Mouse (Mus musculus) embryonic facial prominence, embryonic 11.5 days (tissue): ENCODE measurements around the gene Anapc7. TPM values are rescaled to one million over a fixed set of nuclear protein-coding genes. Genes with fewer than 3 reads are reported as not detected.
"Not testable (repeated sequence)": the region's sequence is repeated elsewhere in the genome, so short reads cannot be mapped to it uniquely, and the experiment has no call there.

Experiments used
- ATAC-seq: fragments of 200-750 bp; cut with Nextera tagmentation; replicated peaks from 2 replicates; pipeline ENCODE4 v1.8.0; 2017; ENCODE audit warnings: low read depth; ENCODE audit not compliant: insufficient number of reproducible peaks, low FRiP score, low TSS enrichment
- DNase-seq: peaks from one replicate; pipeline ENCODE4 v3.0.0-alpha.2; 2015; ENCODE audit warnings: low spot score
- H3K27ac ChIP-seq: fragments of 300-500 bp; sonication (generic); replicated peaks from 2 replicates; pipeline ENCODE4 v1.5.1; 2014; ENCODE audit warnings: mild to moderate bottlenecking, low read depth, low read length, control low read depth
- H3K27me3 ChIP-seq: fragments of 300-500 bp; sonication (generic); 2 replicates; pipeline ENCODE4 v1.6.1; 2014; ENCODE audit warnings: mild to moderate bottlenecking, low read length, moderate library complexity, mixed read lengths; ENCODE audit not compliant: control insufficient read depth, insufficient read depth
- H3K36me3 ChIP-seq: fragments of 300-500 bp; sonication (generic); replicated peaks from 2 replicates; pipeline ENCODE4 v1.6.1; 2014; ENCODE audit warnings: low read depth, mild to moderate bottlenecking, low read length, moderate library complexity, mixed read lengths; ENCODE audit not compliant: control insufficient read depth, insufficient read depth
- H3K4me1 ChIP-seq: fragments of 300-500 bp; sonication (generic); 2 replicates; pipeline ENCODE4 v1.6.1; 2014; ENCODE audit warnings: low read length, mixed read lengths; ENCODE audit not compliant: control insufficient read depth, insufficient read depth
- H3K4me2 ChIP-seq: fragments of 300-500 bp; sonication (generic); 2 replicates; pipeline ENCODE4 v1.6.1; 2014; ENCODE audit warnings: low read depth, mild to moderate bottlenecking, control low read depth, low read length, moderate library complexity
- H3K4me3 ChIP-seq: fragments of 300-500 bp; sonication (generic); 2 replicates; pipeline ENCODE4 v1.5.1; 2014; ENCODE audit warnings: low read depth, low read length, control low read depth
- H3K9ac ChIP-seq: fragments of 300-500 bp; sonication (generic); replicated peaks from 2 replicates; pipeline ENCODE4 v1.6.1; 2014; ENCODE audit warnings: mild to moderate bottlenecking, control low read depth, low read length
- H3K9me3 ChIP-seq: fragments of 300-500 bp; sonication (generic); replicated peaks from 2 replicates; pipeline ENCODE4 v1.6.1; 2016; ENCODE audit warnings: mild to moderate bottlenecking, low read length, inconsistent platforms, mixed read lengths; ENCODE audit not compliant: control insufficient read depth
- WGBS: fragments of 180-500 bp; shearing (Covaris S2); extraction: QIAGEN DNeasy Blood & Tissue Kit; methylation state at CpG from one replicate; pipeline ENCODE4 v1.1.7; 2014; 5-methylcytosine and 5-hydroxymethylcytosine counted together
- polyA plus RNA-seq: library from polyadenylated mRNA; unstranded; fragments of >200 nt; fragmentation: Nextera tagmentation; extraction: Ambion mirVana; gene quantifications from 2 replicates; pipeline ENCODE4 v1.2.1, GENCODE M21; 2014

Anapc7 gene
- polyA plus RNA-seq, 1 experiment from 2014 or later, result 30.3 TPM

DNA sequence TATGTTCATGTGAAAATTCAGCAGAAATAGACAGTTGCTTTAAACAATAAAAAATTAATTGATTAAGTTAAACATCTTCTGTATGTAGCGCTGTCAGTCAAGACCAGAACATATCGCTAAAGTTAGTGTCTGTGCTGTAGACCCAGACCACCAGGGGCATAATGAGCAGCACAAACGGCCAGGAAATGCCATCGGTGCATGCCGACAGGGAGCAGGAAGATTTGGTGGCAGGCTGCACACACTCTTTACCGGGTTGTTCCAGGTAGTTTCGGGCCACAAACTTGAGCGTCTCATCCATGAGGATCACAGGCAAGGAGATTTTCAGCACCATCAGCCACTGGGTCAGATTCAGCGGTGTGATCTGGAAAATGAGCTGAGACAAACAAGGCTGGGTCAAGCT, 35.6 kb downstream of the Anapc7 start:
- H3K9ac ChIP-seq, H3K4me2 ChIP-seq, H3K27me3 ChIP-seq, H3K9me3 ChIP-seq, DNase-seq, H3K27ac ChIP-seq, H3K4me1 ChIP-seq, ATAC-seq, H3K4me3 ChIP-seq: not testable (repeated sequence)
- H3K36me3 ChIP-seq, result peaks cover 33% of the 10 kb centered on the region
- 87% methylated on average over 9 of the region's 9 CpGs for WGBS

DNA sequence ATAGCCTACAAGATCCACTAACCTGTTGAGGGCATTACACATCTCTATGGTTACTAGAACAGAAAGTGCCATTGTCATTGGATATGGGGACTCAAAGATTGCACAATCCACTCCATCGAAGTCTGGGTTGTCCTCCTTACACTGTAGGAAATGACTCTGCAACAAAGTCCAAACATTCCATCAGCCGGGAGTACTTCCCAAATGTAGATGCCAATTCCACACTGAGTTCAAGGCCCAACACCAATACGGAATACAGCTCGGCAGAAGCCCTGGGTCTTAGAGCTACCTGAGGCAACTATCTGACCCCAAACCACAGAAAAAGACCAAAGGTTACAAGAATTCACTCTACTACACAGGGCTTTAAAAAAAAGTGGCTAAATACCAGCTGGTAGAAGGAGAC, 36.6 kb downstream of the Anapc7 start:
- ATAC-seq (no peak), DNase-seq (no peak)
- no peaks in the 10 kb centered on the region for H3K4me1 ChIP-seq
- no peaks in the 10 kb centered on the region for H3K27me3 ChIP-seq
- H3K4me3 ChIP-seq, result no peak overlapping the region
- H3K27ac ChIP-seq, result no peak overlapping the region
- no peak overlapping the region for H3K9ac ChIP-seq
- no peaks in the 10 kb centered on the region for H3K9me3 ChIP-seq
- 95% methylated on average over 4 of the region's 4 CpGs for WGBS
- H3K36me3 ChIP-seq, result peaks cover 34% of the 10 kb centered on the region
- H3K4me2 ChIP-seq, result no peak overlapping the region

DNA sequence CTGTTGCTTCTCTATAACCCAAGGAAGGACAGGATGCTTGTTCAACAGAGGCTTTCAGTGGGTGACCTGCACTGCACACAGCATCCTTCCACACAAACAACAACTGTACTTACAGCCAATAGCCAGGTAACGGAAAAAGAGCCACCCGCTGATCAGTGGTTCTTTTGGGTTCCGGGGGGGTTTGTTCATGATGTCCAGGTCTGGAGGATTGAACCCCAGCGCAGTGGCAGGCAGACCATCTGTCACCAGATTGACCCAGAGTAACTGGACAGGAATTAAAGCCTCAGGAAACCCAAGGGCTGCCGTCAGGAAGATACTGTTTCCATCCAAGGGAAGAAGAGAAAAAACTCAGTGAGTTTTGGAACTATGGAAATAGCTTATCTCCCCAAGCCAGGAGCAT, 37.8 kb downstream of the Anapc7 start:
- 97% methylated on average over 5 of the region's 5 CpGs for WGBS
- ATAC-seq, result no peak

DNA sequence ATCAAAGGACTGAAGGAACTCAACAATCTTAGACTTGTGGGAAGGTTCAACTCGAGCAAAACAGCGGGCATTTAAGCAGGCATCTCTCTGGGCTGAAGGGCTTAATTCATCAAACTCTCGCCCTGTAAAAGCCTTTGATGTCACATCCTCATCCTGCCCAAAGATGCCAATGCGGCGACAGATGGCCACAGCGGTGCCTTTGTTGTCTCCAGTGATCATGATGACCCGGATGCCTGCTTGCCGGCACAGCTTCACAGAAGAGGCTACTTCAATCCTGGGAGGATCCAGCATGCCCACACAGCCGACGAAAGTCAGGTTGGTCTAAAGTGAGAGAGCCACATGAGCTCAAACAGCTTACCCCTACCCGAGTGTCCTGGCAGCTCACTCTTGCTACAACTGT, 39.2 kb downstream of the Anapc7 start:
- Histone ChIP-seq H3K27ac (no peak overlapping the region), H3K36me3 (peaks cover 29% of the 10 kb centered on the region), H3K4me1 (no peaks in the 10 kb centered on the region), H3K4me3 (no peak overlapping the region), H3K27me3 (no peaks in the 10 kb centered on the region), H3K4me2 (no peak overlapping the region), H3K9me3 (no peaks in the 10 kb centered on the region), H3K9ac (no peak overlapping the region)
- DNase-seq (no peak), ATAC-seq (no peak)
- WGBS, result 88% methylated on average over 11 of the region's 11 CpGs

More for the DNA sequence above, 37.8 kb downstream of the Anapc7 start:
- no peaks in the 10 kb centered on the region for H3K4me1 ChIP-seq
- H3K27ac ChIP-seq, result no peak overlapping the region
- no peak overlapping the region for H3K4me2 ChIP-seq
- no peak overlapping the region for H3K4me3 ChIP-seq
- H3K27me3 ChIP-seq, result no peaks in the 10 kb centered on the region
- peaks cover 34% of the 10 kb centered on the region for H3K36me3 ChIP-seq
- no peak for DNase-seq
- H3K9ac ChIP-seq, result no peak overlapping the region
- H3K9me3 ChIP-seq, result no peaks in the 10 kb centered on the region

DNA sequence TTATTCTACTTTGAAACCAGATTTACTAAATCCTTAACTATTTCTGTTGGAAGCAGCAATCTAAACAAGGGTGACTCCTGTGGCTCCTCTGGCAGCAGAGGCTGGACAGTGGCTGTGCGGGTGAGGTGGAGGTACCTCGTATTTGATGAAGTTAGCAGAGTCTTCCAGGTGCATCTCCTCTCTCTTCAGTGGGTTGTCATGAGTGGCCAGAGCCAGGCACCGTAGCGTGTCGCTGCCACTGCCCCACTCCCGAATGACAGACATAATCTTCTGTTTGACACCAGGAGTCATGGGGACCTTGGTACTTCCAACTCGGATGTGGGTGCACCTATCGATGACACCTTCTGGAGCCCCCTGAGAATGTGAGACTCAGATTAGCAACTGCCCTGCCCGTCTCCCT, 39.9 kb downstream of the Anapc7 start:
- H3K9me3 ChIP-seq, result no peaks in the 10 kb centered on the region
- ATAC-seq (no peak), DNase-seq (no peak)
- no peak overlapping the region for H3K9ac ChIP-seq
- H3K36me3 ChIP-seq, result peaks cover 25% of the 10 kb centered on the region
- no peaks in the 10 kb centered on the region for H3K27me3 ChIP-seq
- 95% methylated on average over 9 of the region's 9 CpGs for WGBS
- no peaks in the 10 kb centered on the region for H3K4me1 ChIP-seq
- no peak overlapping the region for H3K4me3 ChIP-seq
- H3K27ac ChIP-seq, result no peak overlapping the region
- H3K4me2 ChIP-seq, result no peak overlapping the region

DNA sequence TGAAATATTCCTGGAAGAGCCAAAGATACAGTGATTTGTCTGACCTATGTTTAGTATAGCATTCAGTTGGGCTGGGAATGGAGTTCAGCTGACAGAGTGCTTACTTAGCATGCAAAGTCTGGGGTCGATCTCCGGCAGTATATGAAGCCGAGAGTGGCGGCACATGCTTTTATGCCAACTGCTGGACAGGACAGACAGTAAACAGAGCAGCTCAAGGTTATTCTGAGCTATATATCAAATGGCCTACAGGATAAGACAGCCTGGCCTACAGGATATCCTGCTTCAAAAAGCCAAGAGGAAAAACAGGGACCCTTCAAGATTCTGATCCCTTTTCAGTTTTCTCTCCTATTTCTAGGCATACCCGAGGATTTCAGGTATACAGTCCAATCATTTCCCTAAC, 50.2 kb downstream of the Anapc7 start:
- no peaks in the 10 kb centered on the region for H3K4me1 ChIP-seq
- H3K4me3 ChIP-seq, result no peak overlapping the region
- no peak overlapping the region for H3K9ac ChIP-seq
- no peak overlapping the region for H3K4me2 ChIP-seq
- H3K36me3 ChIP-seq, result peaks cover 22% of the 10 kb centered on the region
- H3K27me3 ChIP-seq, result no peaks in the 10 kb centered on the region
- no peaks in the 10 kb centered on the region for H3K9me3 ChIP-seq
- ATAC-seq (no peak), DNase-seq (no peak)
- H3K27ac ChIP-seq, result no peak overlapping the region
- WGBS, result 89% methylated on average over 5 of the region's 5 CpGs

DNA sequence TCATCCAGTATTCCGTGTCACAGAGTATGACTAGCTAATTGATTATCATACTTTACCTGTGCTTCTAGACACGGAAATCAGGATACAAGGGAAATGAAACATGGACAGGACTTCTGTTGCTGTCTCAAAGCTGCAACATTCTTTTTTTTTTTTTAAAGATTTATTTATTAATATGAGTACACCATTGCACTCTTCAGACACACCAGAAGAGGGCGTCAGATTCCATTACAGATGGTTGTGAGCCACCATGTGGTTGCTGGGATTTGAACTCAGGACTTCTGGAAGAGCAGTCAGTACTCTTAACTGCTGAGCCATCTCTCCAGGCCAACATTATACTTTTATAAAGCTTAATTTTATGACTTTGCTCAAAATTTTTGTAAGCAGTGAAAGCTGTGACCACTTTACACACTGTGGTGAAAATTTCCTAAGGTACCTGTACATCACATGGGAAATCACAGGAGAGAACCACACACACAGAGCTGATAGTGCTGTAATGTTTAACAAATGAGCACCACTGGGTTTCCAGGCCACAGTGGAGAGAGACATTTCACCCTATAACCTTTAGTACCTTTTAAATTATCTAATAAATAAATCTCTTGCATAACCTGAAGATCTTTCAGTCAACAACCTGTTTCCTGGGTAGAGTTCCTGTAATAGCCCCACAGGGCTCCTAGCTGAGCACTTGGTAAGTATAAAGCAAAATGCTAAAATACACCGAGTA, 53.3 kb downstream of the Anapc7 start:
- ATAC-seq, result no peak
- Histone ChIP-seq H3K27ac (no peak overlapping the region), H3K4me2 (no peak overlapping the region)

DNA sequence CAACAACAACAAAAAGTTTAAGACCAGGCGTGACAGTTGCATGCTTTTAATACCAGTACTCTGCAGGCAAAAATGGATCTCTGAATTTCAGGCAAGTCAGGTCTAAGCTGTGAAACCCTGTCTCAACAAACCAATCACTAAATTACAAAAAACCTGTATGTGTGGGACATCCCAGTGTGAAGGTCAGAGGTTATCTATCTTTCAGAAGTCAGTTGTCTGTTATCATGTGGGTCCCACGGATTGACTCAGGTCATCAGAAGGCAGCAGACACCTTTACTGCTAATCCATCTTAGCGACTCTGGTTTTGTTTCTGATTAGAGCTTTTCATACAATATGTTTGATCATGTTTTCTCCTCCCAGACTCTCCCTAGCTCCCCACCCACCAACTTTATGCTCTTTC, 54.6 kb downstream of the Anapc7 start:
- no peak overlapping the region for H3K4me2 ChIP-seq
- no peaks in the 10 kb centered on the region for H3K4me1 ChIP-seq
- no peaks in the 10 kb centered on the region for H3K9me3 ChIP-seq
- DNase-seq, result no peak
- no peak overlapping the region for H3K4me3 ChIP-seq
- no peak for ATAC-seq
- no peaks in the 10 kb centered on the region for H3K27me3 ChIP-seq
- peaks cover 6% of the 10 kb centered on the region for H3K36me3 ChIP-seq
- WGBS, result 80% methylated on average over 3 of the region's 3 CpGs
- no peak overlapping the region for H3K27ac ChIP-seq
- no peak overlapping the region for H3K9ac ChIP-seq

More for the DNA sequence above, 53.3 kb downstream of the Anapc7 start:
- no peak for DNase-seq
- H3K9ac ChIP-seq, result no peak overlapping the region
- no peaks in the 10 kb centered on the region for H3K27me3 ChIP-seq
- no peaks in the 10 kb centered on the region for H3K9me3 ChIP-seq
- H3K36me3 ChIP-seq, result peaks cover 5% of the 10 kb centered on the region; the same call in 1 of the 2 replicates
- H3K4me1 ChIP-seq, result no peaks in the 10 kb centered on the region
- no peak overlapping the region for H3K4me3 ChIP-seq
- 81% methylated on average over 4 of the region's 4 CpGs for WGBS
